Mouse (Mus musculus): ENCODE results near the gene Usp33.
"Not testable (repeated sequence)": the region's sequence is repeated elsewhere in the genome, so short reads cannot be mapped to it uniquely, and the experiment has no call there.

Gene Usp33

GRCm38 (mm10) chr3:152345732-152346632, at the start of gene Usp33:
TSS of gene Usp33 (plus strand) at chr3:152346478.
- DNase-seq (ENCODE audit: low read depth, low spot score): peak; percentile 85

DNA sequence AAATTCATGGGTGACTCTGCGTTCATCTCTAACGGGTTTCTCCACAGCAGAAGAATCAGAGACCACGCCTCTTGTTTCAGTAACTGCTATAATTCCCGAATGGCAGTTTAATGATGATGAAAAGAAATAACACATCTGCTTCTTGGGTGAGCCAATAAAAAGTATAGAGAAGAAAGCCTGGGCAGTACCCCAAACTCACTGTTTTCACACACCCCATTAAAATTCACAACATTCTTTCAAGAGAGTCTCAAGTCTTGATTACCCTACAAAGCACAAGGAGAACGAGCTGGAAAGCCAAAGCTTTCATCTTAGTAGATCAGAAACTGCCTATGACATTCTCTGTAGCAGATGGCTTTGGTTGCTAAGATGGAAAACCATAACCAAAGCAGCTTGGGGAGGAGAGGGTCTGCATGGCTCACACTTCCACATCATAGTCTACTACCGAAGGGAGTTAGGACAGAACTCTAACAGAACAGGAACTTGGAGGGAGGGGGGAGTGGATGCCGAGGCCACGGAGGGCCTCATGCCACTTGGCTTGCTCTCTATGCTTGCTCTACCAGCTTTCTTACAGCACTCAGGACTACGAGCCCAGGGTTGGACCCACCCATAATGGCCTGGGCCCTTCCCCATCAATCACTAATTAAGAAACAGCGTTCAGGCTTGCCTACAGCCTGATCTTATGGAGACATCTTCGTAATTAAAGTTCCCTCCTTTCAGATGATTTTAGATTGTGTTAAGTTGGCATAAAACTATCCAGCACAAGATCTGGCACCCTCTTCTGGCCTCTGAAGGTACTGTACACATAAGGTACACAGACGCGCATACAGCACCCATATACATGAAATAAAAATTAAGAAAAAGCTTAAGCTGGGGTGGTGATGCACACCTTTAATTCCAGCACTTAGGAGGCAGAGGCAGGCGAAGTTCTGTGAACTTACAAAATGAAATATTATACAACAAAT, 45.6 kb upstream of the Usp33 start:
- DNase-seq (ENCODE audit: low read depth, low spot score): no peak

- DNase-seq (ENCODE audit: low read depth, low spot score): no peak
These were observed 43.3 kb upstream of the Usp33 start for GRCm38 (mm10) chr3:152302991-152303390.

- no peak for DNase-seq (ENCODE audit: low read depth, low spot score)
These were observed 42.0 kb upstream of the Usp33 start for GRCm38 (mm10) chr3:152304093-152304815.

DNA sequence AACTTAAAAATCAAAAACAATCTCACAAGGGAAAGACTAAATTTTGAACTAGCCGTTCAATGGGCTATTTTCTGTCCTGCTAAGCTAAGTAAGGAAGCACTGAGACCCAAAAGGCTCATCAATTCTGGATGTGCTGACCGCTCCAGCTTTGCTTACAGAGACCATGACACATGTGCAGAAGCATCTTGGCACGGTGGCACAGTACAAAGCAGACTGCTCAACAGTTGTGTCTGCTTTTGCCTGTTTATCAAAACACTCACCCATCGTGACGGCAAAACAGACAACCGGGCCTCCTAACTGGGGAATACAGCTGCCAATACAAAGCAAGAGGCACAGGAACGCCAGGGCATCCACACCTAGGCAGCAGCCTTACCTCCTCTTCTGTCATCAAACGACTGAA, 41.2 kb upstream of the Usp33 start:
- DNase-seq (ENCODE audit: low read depth, low spot score): no peak

- no peak for DNase-seq (ENCODE audit: low read depth, low spot score)
These were observed 40.3 kb upstream of the Usp33 start for GRCm38 (mm10) chr3:152305971-152306370.

DNA sequence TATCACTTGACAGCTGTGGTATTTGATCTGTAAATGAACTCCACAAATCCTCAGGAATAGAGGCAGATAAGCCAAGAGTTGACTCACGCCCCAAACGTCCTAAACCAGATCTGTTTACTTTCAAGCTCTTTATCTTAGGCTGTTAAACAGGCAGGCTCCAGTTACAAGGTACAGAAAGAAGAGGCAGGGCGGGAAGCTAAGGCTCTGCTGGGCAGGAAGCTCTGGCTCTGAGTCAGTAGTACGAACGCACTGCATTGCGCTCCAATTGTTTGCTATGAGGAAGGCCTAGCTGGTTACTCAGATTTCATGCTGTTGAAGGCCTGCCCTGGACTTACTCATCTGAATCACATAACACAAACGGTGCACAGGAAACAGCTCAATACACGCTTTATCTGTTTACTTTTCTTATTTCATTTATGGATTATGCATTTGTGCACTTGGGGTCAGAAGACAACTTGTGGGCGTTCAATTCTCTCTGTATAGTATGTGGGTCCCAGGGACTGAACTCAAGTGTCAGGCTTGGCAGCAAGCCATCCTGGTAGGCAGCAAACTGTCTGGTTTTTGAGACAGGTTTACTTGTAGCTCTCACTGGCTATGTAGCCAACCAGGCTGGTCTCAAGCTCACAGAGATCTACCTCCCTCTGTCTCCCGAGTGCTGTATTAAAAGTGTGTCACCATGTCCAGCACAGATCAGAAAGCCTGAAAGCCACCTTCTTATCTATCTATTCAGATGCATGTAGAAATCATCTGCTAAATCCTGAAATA, 37.6 kb upstream of the Usp33 start:
- DNase-seq (ENCODE audit: low read depth, low spot score): no peak

DNA sequence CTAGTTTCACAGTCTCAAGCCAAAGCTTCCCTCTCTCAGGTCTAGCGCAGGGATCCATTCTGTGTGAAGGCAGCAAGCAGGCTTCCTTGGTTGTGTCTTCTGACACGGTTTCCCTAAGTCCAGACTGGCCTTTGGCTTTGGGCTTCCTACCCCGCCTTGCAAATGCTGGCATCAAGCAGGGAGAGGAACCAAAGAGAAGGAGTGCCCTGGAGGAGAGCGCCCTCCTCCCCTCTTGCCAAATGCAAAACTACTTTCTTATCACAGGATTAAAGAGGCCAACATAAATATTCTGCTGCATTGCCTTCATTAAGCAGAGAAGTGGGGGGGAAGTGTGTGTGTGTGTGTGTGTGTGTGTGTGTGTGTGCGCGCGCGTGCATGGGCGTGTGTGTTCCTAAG, 37.0 kb upstream of the Usp33 start:
- no peak for DNase-seq (ENCODE audit: low read depth, low spot score)

- DNase-seq (ENCODE audit: low read depth, low spot score): not testable (repeated sequence)
These were observed 31.6 kb upstream of the Usp33 start for GRCm38 (mm10) chr3:152314666-152315065.

- DNase-seq (ENCODE audit: low read depth, low spot score): peak; percentile 74
These were observed 30.7 kb upstream of the Usp33 start for GRCm38 (mm10) chr3:152315613-152316012.

GRCm38 (mm10) chr3:152316447-152317173, 29.7 kb upstream of the Usp33 start:
- DNase-seq (ENCODE audit: low read depth, low spot score): not testable (repeated sequence)

DNA sequence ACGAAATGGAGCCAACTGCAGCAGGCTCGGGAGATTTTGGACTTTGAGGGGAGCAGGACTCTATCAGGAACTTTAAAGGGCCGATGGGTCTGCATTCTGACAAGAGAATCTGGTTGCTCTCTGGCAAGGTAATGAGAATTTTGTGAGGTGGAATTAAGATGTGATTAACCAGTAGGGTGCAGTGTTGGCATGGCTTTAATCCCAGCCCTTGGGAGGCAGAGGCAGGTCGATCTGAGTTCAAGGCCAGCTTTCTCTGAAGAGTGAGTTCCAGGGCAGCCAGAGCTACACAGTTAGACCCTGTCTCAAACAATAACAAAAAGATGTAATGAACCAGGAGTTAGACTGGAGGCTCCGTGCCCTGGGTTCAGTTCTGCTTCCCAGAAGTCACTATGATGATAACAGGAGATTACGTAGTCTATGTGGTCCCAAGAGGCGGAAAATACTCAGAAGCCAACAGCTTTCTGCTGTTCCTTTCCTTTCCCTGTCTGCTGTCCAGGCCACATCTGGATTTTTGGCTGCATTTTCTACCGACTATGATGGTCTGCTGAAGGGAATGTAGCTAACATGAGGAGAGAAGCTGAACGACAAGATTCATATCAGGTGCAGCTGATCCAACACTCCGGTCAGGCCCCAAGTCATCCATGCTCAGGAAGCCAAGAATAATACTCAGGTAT, 25.2 kb upstream of the Usp33 start:
- DNase-seq (ENCODE audit: low read depth, low spot score): no peak

DNA sequence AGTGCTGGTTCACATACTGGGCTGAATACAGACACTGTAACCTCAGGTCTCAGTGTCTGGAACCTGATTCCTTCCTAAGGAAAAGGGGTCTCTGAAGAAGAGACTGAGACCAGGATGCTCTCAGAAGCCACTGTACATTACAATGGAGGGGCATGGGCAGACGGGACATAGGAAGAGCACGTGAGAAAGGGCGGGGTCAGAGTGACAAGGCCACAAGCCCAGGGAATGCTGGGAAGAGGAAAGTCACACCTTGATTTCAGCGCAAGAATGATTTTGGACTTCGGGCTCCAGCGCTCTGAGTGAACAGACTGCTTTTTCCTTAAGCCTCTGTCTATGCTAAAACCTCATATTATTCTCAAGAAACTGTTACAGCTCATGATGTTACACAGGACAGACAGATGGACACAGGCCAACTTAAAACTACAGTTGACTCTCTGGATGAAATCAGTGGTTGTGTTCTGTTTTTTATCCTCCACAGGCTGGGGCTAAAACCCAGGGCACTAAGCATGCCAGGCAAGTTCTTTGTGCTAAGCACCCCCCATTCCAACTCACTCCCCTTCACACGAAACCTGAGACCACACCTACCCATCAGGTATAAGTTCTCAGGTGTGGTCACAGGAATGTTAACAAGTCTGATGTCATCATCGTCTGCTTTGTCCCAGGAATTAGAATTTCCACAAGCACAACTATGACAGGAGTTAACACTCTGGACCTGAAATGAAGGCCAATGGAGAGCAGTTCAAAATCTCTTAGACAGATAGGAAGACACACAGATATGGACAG, 24.3 kb upstream of the Usp33 start:
- DNase-seq (ENCODE audit: low read depth, low spot score): no peak

- DNase-seq (ENCODE audit: low read depth, low spot score): no peak
These were observed 14.2 kb upstream of the Usp33 start for GRCm38 (mm10) chr3:152332104-152332503.

DNA sequence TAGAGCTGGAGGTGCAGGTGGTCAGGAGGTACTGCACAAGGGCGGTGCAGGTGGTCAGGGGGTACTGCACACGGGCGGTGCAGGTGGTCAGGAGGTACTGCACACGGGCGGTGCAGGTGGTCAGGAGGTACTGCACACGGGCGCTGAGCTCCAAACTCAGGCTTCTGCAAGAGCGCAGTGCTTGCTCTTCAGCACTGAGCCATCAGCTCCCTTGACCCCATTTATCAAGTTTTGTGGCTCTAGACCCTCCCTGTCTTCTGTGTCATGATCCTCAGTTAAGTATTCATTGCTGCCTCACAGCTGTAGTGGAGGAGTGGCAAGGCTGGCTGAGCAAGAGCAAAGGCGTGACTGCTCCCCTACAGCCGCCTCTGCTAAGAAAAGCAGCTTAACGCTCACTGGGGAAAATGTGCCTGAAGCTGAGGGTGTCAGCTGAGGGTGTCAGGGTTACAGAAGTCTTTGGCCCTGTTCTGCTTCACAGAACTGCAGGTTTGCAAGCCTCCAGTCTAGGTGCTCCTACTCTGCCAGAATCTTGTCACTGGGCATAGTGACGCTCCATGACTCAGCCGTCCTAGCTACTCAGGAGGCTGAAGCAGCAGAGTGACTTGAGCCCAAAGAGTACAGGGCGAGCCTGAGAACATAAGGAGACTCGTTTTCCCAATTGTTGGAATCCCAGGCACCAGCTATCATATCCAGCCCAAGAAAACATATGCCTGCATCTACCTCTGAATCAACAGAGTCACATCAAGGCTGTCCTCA, 13.6 kb upstream of the Usp33 start:
- no peak for DNase-seq (ENCODE audit: low read depth, low spot score)

GRCm38 (mm10) chr3:152333641-152334040, 12.6 kb upstream of the Usp33 start:
- DNase-seq (ENCODE audit: low read depth, low spot score): no peak

GRCm38 (mm10) chr3:152336085-152336484, 10.2 kb upstream of the Usp33 start:
- no peak for DNase-seq (ENCODE audit: low read depth, low spot score)
